Mouse (Mus musculus) testis, postnatal 10 days (tissue): ENCODE results near the gene Naaladl2.

Source experiments
- DNase-seq: peaks from one replicate; pipeline ENCODE4 v3.0.0; 2021; ENCODE audit warnings: low spot score

The Naaladl2 gene

GRCm38 (mm10) chr3:24938507-24939182 is 205.4 kb downstream of the Naaladl2 start:
- no peak for DNase-seq

- DNase-seq: no peak
Observed at GRCm38 (mm10) chr3:24921811-24922210, 222.2 kb downstream of the Naaladl2 start.

- DNase-seq: no peak
Observed at GRCm38 (mm10) chr3:24921401-24921800, 222.7 kb downstream of the Naaladl2 start.

- no peak for DNase-seq
Observed at GRCm38 (mm10) chr3:24905425-24905960, 238.6 kb downstream of the Naaladl2 start.

- no peak for DNase-seq
Observed at GRCm38 (mm10) chr3:24888801-24889200, 255.3 kb downstream of the Naaladl2 start.

GRCm38 (mm10) chr3:24872254-24872653 is 271.8 kb downstream of the Naaladl2 start:
- DNase-seq: no peak

GRCm38 (mm10) chr3:24852936-24853335 is 291.1 kb downstream of the Naaladl2 start:
- no peak for DNase-seq

- no peak for DNase-seq
Observed at GRCm38 (mm10) chr3:24796739-24797138, 347.3 kb downstream of the Naaladl2 start.

- DNase-seq: no peak
Observed at GRCm38 (mm10) chr3:24787451-24788148, 356.5 kb downstream of the Naaladl2 start.

- DNase-seq: no peak
Observed at GRCm38 (mm10) chr3:24784108-24784507, 360.0 kb downstream of the Naaladl2 start.

GRCm38 (mm10) chr3:24783462-24783829 is 360.6 kb downstream of the Naaladl2 start:
- no peak for DNase-seq

GRCm38 (mm10) chr3:24782784-24783461 is 361.1 kb downstream of the Naaladl2 start:
- no peak for DNase-seq

GRCm38 (mm10) chr3:24781687-24782086 is 362.4 kb downstream of the Naaladl2 start:
- no peak for DNase-seq

- DNase-seq: no peak
Observed at GRCm38 (mm10) chr3:24778416-24778815, 365.6 kb downstream of the Naaladl2 start.

GRCm38 (mm10) chr3:24749055-24749454 is 395.0 kb downstream of the Naaladl2 start:
- DNase-seq: no peak

- DNase-seq: no peak
Observed at GRCm38 (mm10) chr3:24747182-24747856, 396.7 kb downstream of the Naaladl2 start.

GRCm38 (mm10) chr3:24743946-24744345 is 400.1 kb downstream of the Naaladl2 start:
- DNase-seq: no peak

- no peak for DNase-seq
Observed at GRCm38 (mm10) chr3:24719181-24719749, 424.8 kb downstream of the Naaladl2 start.

- DNase-seq: no peak
Observed at GRCm38 (mm10) chr3:24714770-24715169, 429.3 kb downstream of the Naaladl2 start.

GRCm38 (mm10) chr3:24705778-24706423 is 438.2 kb downstream of the Naaladl2 start:
- DNase-seq: no peak

- no peak for DNase-seq
Observed at GRCm38 (mm10) chr3:24690162-24690915, 453.7 kb downstream of the Naaladl2 start.
